ENCODE assay signal across 8 mouse cellular contexts in the genomic region with DNA sequence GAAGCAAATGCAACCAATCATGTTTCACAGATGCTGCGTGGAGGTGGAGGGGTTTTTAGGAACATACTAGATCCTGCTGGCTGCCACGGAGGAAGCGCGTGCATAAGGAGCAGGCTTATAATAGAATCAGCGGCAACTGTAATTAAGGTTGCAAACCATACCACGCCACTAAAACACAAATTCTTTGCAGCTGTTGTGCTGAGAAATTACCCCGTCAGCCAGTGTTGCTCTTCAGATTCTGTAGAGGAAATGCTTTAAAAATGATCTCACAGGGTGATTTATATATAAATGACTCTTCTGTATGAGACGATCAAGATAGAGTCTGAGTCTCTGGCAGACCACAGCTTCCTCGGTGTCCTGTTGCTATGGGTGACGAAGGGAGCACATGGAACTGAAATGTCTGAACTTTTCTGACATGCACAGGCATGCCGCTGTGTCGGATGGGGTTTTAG. TPM values are rescaled to one million over a fixed set of nuclear protein-coding genes. Genes with fewer than 3 reads are reported as not detected.
DNase-seq lines count a peak whose midpoint lies in the region; ATAC-seq and TF ChIP-seq lines count a peak whose summit lies in the region.
"Had no signal": no experiment of that assay in that cellular context is flagged by ENCODE, and none has a peak within 500 bp of the region (broad histone marks: within the 10 kb centered on the region; RNA-seq: fewer than 3 reads in every experiment).

No protein-coding gene starts in this region.

- TF ChIP-seq EP300 in heart, adult 2 months (IDR thresholded peaks at IDR 0.05; ENCODE audit: insufficient read depth, low read depth, low read length) = no peak

- H3K79me2 ChIP-seq in heart, adult 2 months (replicated peaks; ENCODE audit: control insufficient read depth, insufficient read depth, low read length) = no peaks in the 10 kb centered on the region

- WGBS in embryonic facial prominence, embryonic 12.5 days = 43% methylated on average over 12 of the region's 12 CpGs
- WGBS in intestine, embryonic 16.5 days = 58% methylated on average over 12 of the region's 12 CpGs
- 20% methylated on average over 12 of the region's 12 CpGs for WGBS in heart, adult 2 months

- no peaks in the 10 kb centered on the region for H3K27me3 ChIP-seq in megakaryocyte, embryonic 14.5 days (replicated peaks)
- H3K27me3 ChIP-seq in embryonic facial prominence, embryonic 12.5 days = no peaks in the 10 kb centered on the region
- 0 out of 2 replicates have a peak, but pooled peaks cover 4% of the 10 kb centered on the region for H3K27me3 ChIP-seq in intestine, embryonic 16.5 days (replicated peaks; ENCODE audit: control insufficient read depth, insufficient read depth, low read length)
- no peaks in the 10 kb centered on the region for H3K27me3 ChIP-seq in heart, adult 2 months (ENCODE audit: control insufficient read depth, insufficient read depth, low read length)

- H3K36me3 ChIP-seq in megakaryocyte, embryonic 14.5 days (replicated peaks; ENCODE audit: low read length) = peaks cover 82% of the 10 kb centered on the region
- peaks cover 40% of the 10 kb centered on the region for H3K36me3 ChIP-seq in embryonic facial prominence, embryonic 12.5 days
- no peaks in the 10 kb centered on the region for H3K36me3 ChIP-seq in intestine, embryonic 16.5 days (ENCODE audit: control insufficient read depth, insufficient read depth, low read length)
- H3K36me3 ChIP-seq in heart, adult 2 months (ENCODE audit: control insufficient read depth, insufficient read depth, low read length) = no peaks in the 10 kb centered on the region

- intact Hi-C loops in heart, adult 2 months (cut with DNase I) = loop anchor here (5.0 kb wide), 1 partner anchor 143 kb away; no protein-coding TSS in a partner anchor

- DNase-seq in right cerebral cortex, postnatal 14 days = peak; percentile 49
- DNase-seq in adrenal gland, postnatal 4 days (ENCODE audit: low spot score in 2 of 2) = no peak
- no peak for DNase-seq in heart, adult 2 months
- DNase-seq: kidney, postnatal 25 days had no signal

- no peak overlapping the region for H3K4me2 ChIP-seq in embryonic facial prominence, embryonic 12.5 days (replicated peaks)
- H3K4me2 ChIP-seq in intestine, embryonic 16.5 days (ENCODE audit: low read depth, low read length) = no peak overlapping the region

- H3K4me3 ChIP-seq in megakaryocyte, embryonic 14.5 days (replicated peaks) = peak overlapping the region; percentile 25
- no peak overlapping the region for H3K4me3 ChIP-seq in embryonic facial prominence, embryonic 12.5 days
- H3K4me3 ChIP-seq in intestine, embryonic 16.5 days (ENCODE audit: low read length) = no peak overlapping the region
- H3K4me3 ChIP-seq in heart, adult 2 months = no peak overlapping the region

- peak overlapping the region; percentile 70 for H3K27ac ChIP-seq in embryonic facial prominence, embryonic 12.5 days
- H3K27ac ChIP-seq in intestine, embryonic 16.5 days (ENCODE audit: low read length) = peak overlapping the region; percentile 37; the same call in 1 of the 2 replicates
- no peak overlapping the region for H3K27ac ChIP-seq in heart, adult 2 months

- no peak for ATAC-seq in megakaryocyte, adult 5-6 weeks (ENCODE audit: poor library complexity, severe bottlenecking)
- ATAC-seq in embryonic facial prominence, embryonic 12.5 days (ENCODE audit: insufficient number of reproducible peaks, insufficient read depth, low FRiP score, low TSS enrichment) = no peak
- ATAC-seq in intestine, embryonic 16.5 days = no peak

- TF ChIP-seq POLR2A in heart, adult 2 months (IDR thresholded peaks at IDR 0.05; ENCODE audit: insufficient read depth, low read depth, low read length) = no peak

- peaks cover 93% of the 10 kb centered on the region for H3K4me1 ChIP-seq in megakaryocyte, embryonic 14.5 days
- H3K4me1 ChIP-seq in embryonic facial prominence, embryonic 12.5 days = peaks cover 21% of the 10 kb centered on the region
- peaks cover 5% of the 10 kb centered on the region; the same call in 1 of the 2 replicates for H3K4me1 ChIP-seq in intestine, embryonic 16.5 days (ENCODE audit: control insufficient read depth, insufficient read depth, low read length)
- peaks cover 14% of the 10 kb centered on the region for H3K4me1 ChIP-seq in heart, adult 2 months (ENCODE audit: control insufficient read depth, insufficient read depth, low read length)

- H3K9ac ChIP-seq in embryonic facial prominence, embryonic 12.5 days = no peak overlapping the region
- no peak overlapping the region for H3K9ac ChIP-seq in intestine, embryonic 16.5 days (ENCODE audit: low read depth, low read length)
- H3K9ac ChIP-seq in heart, adult 2 months (ENCODE audit: low read depth, low read length) = no peak overlapping the region

- no peak for TF ChIP-seq CTCF in heart, adult 2 months (IDR thresholded peaks at IDR 0.05)

- H3K9me3 ChIP-seq in megakaryocyte, embryonic 14.5 days = 0 out of 2 replicates have a peak, but pooled peaks cover 4% of the 10 kb centered on the region
- H3K9me3 ChIP-seq in embryonic facial prominence, embryonic 12.5 days = no peaks in the 10 kb centered on the region
- H3K9me3 ChIP-seq in intestine, embryonic 16.5 days (ENCODE audit: control insufficient read depth, low read length) = no peaks in the 10 kb centered on the region

RNA-seq across cellular contexts. Expression of a gene that starts 40.1 kb away (rescaled TPM):
- 37.1 and 38.7 TPM in 2 replicates for polyA plus RNA-seq in megakaryocyte, embryonic 14.5 days (2012; ENCODE audit: insufficient read depth, low replicate concordance)
- total RNA-seq in megakaryocyte, adult 5-6 weeks (2015) = 5.7 and 8.5 TPM in 2 replicates
- total RNA-seq in megakaryocyte, adult 5-6 weeks (2017) = 6.2 and 7.1 TPM in 2 replicates
- 55.0 and 56.3 TPM in 2 replicates for polyA plus RNA-seq in embryonic facial prominence, embryonic 12.5 days (2016; fragmentation: Nextera tagmentation; extraction: Ambion mirVana)
- 12.9 and 13.9 TPM in 2 replicates for polyA plus RNA-seq in intestine, embryonic 16.5 days (2015; fragmentation: Nextera tagmentation; extraction: Ambion mirVana)
- 10 to 100 TPM; 57.1 to 64.9 TPM for total RNA-seq in adrenal gland, postnatal 4 days (2021)
- 10 to 100 TPM; 13.1 to 16.5 TPM for total RNA-seq in heart, adult 2 months (2021)
- 26.2 and 27.7 TPM in 2 replicates for polyA plus RNA-seq in heart, adult 2 months (2012; rRNA removed)

RNA-seq across cellular contexts. Expression of a gene that starts 52.0 kb away (rescaled TPM):
- 11.0 and 19.7 TPM in 2 replicates for polyA plus RNA-seq in megakaryocyte, embryonic 14.5 days (2012; ENCODE audit: insufficient read depth, low replicate concordance)
- not detected in 2 replicates for total RNA-seq in megakaryocyte, adult 5-6 weeks (2015)
- 0.44 TPM in 1 of 2 replicates, not detected in the other for total RNA-seq in megakaryocyte, adult 5-6 weeks (2017)
- 0.67 and 0.90 TPM in 2 replicates for polyA plus RNA-seq in embryonic facial prominence, embryonic 12.5 days (2016; fragmentation: Nextera tagmentation; extraction: Ambion mirVana)
- 14.1 and 14.9 TPM in 2 replicates for polyA plus RNA-seq in intestine, embryonic 16.5 days (2015; fragmentation: Nextera tagmentation; extraction: Ambion mirVana)
- total RNA-seq in adrenal gland, postnatal 4 days (2021) = 10 to 100 TPM in 1 of 2 experiments, 1 to 10 TPM in 1; 5.6 to 39.9 TPM
- under 1 TPM; 0.47 to 0.96 TPM for total RNA-seq in heart, adult 2 months (2021)
- polyA plus RNA-seq in heart, adult 2 months (2012; rRNA removed) = 0.94 and 1.3 TPM in 2 replicates
